Mouse (Mus musculus): ENCODE results near the gene Shisa9. TPM values are rescaled to one million over a fixed set of nuclear protein-coding genes. Genes with fewer than 3 reads are reported as not detected.

The Shisa9 gene
- polyA plus RNA-seq, 1 experiment from 2014 or later: 0.83 TPM

- peaks cover 59% of the 10 kb centered on the region for H3K27me3 ChIP-seq (ENCODE audit: control insufficient read depth, insufficient read depth, low read length)
- H3K36me3 ChIP-seq (ENCODE audit: control insufficient read depth, insufficient read depth, low read length): no peaks in the 10 kb centered on the region
- H3K4me3 ChIP-seq (replicated peaks; ENCODE audit: low read length): peak overlapping the region; percentile 47
- H3K27ac ChIP-seq (ENCODE audit: low read length): no peak overlapping the region
- 1% methylated on average over 25 of the region's 25 CpGs for WGBS
- H3K9ac ChIP-seq (ENCODE audit: low read length): no peak overlapping the region
- no peaks in the 10 kb centered on the region for H3K9me3 ChIP-seq (replicated peaks; ENCODE audit: control insufficient read depth, low read length)
- 0 out of 2 replicates have a peak, but pooled peaks cover 6% of the 10 kb centered on the region for H3K4me1 ChIP-seq (ENCODE audit: control insufficient read depth, insufficient read depth, low read length)
- ATAC-seq (ENCODE audit: insufficient read depth, low FRiP score): no peak
- H3K4me2 ChIP-seq (ENCODE audit: low read depth, low read length): peak overlapping the region; percentile 81
Observed at GRCm38 (mm10) chr16:11983106-11983615, 752 bp upstream of the Shisa9 start.

- H3K27ac ChIP-seq (ENCODE audit: low read length): no peak overlapping the region
- WGBS: under 1% methylated on average over 68 of the region's 76 CpGs
Observed at GRCm38 (mm10) chr16:11984271-11984791, 418 bp downstream of the Shisa9 start.

GRCm38 (mm10) chr16:11987056-11987455 lies 3.1 kb downstream of the Shisa9 start:
- WGBS: 72% methylated on average over 4 of the region's 4 CpGs
- 0 out of 2 replicates have a peak, but pooled peaks cover 6% of the 10 kb centered on the region for H3K4me1 ChIP-seq (ENCODE audit: control insufficient read depth, insufficient read depth, low read length)
- no peaks in the 10 kb centered on the region for H3K36me3 ChIP-seq (ENCODE audit: control insufficient read depth, insufficient read depth, low read length)
- H3K9ac ChIP-seq (ENCODE audit: low read length): no peak overlapping the region
- no peak for ATAC-seq (ENCODE audit: insufficient read depth, low FRiP score)
- no peaks in the 10 kb centered on the region for H3K9me3 ChIP-seq (replicated peaks; ENCODE audit: control insufficient read depth, low read length)
- H3K4me3 ChIP-seq (replicated peaks; ENCODE audit: low read length): no peak overlapping the region
- H3K4me2 ChIP-seq (ENCODE audit: low read depth, low read length): no peak overlapping the region
- H3K27me3 ChIP-seq (ENCODE audit: control insufficient read depth, insufficient read depth, low read length): peaks cover 48% of the 10 kb centered on the region
- no peak overlapping the region for H3K27ac ChIP-seq (ENCODE audit: low read length)

More at GRCm38 (mm10) chr16:11984271-11984791, 418 bp downstream of the Shisa9 start:
- H3K4me1 ChIP-seq (ENCODE audit: control insufficient read depth, insufficient read depth, low read length): 0 out of 2 replicates have a peak, but pooled peaks cover 6% of the 10 kb centered on the region
- peak overlapping the region; percentile 32 for H3K9ac ChIP-seq (ENCODE audit: low read length)
- no peaks in the 10 kb centered on the region for H3K9me3 ChIP-seq (replicated peaks; ENCODE audit: control insufficient read depth, low read length)
- peak; percentile 59; the same call in 1 of the 2 replicates for ATAC-seq (ENCODE audit: insufficient read depth, low FRiP score)
- H3K4me2 ChIP-seq (ENCODE audit: low read depth, low read length): peak overlapping the region; percentile 81
- peak overlapping the region; percentile 47 for H3K4me3 ChIP-seq (replicated peaks; ENCODE audit: low read length)
- H3K36me3 ChIP-seq (ENCODE audit: control insufficient read depth, insufficient read depth, low read length): no peaks in the 10 kb centered on the region
- H3K27me3 ChIP-seq (ENCODE audit: control insufficient read depth, insufficient read depth, low read length): peaks cover 59% of the 10 kb centered on the region

DNA sequence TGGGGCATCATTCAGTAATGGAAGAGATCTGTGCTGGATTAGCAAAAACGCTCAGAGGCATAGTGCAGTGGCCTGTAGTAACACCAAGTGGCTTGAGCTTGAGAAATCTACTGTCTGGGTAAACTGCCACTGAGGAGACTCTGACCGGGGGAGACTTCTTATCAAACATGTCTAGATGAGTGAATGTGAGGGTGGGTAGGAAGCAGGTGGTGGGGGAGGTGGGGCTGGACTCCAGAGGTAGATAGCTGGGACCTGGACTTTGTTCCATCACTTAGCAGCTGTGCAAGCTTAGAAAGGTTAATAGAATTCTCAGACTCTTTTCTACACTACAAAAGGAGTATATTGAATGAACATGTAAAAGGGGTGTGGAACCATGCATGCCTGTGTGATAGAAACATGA lies 21.3 kb downstream of the Shisa9 start:
- no peaks in the 10 kb centered on the region for H3K9me3 ChIP-seq (replicated peaks; ENCODE audit: control insufficient read depth, low read length)
- no peaks in the 10 kb centered on the region for H3K36me3 ChIP-seq (ENCODE audit: control insufficient read depth, insufficient read depth, low read length)
- H3K4me2 ChIP-seq (ENCODE audit: low read depth, low read length): no peak overlapping the region
- no peaks in the 10 kb centered on the region for H3K4me1 ChIP-seq (ENCODE audit: control insufficient read depth, insufficient read depth, low read length)
- no peak overlapping the region for H3K27ac ChIP-seq (ENCODE audit: low read length)
- 53% methylated on average over 2 of the region's 2 CpGs for WGBS
- peak; percentile 25; the same call in 1 of the 2 replicates for ATAC-seq (ENCODE audit: insufficient read depth, low FRiP score)
- H3K27me3 ChIP-seq (ENCODE audit: control insufficient read depth, insufficient read depth, low read length): no peaks in the 10 kb centered on the region
- H3K9ac ChIP-seq (ENCODE audit: low read length): no peak overlapping the region
- no peak overlapping the region for H3K4me3 ChIP-seq (replicated peaks; ENCODE audit: low read length)

DNA sequence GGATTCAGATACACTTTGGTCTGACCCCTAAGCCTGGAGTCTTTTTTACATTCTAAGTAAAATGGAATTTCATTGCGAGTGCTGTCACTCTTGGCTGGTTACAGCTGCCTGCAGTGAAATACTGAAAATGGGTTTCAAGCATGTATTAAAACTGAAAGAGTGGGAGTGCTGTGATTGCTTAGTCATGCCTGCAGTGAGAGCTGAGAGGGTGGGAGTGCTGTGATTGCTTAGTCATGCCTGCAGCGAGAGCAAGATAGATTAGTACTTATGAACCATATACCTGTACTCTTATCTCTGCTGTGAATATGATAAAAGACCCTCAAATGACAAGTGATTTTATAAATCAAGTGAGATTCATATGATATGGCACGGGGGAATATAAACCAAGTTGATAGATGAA lies 26.2 kb downstream of the Shisa9 start:
- Histone ChIP-seq H3K4me1 (ENCODE audit: control insufficient read depth, insufficient read depth, low read length) (no peaks in the 10 kb centered on the region), H3K27ac (ENCODE audit: low read length) (no peak overlapping the region), H3K4me3 (replicated peaks; ENCODE audit: low read length) (no peak overlapping the region), H3K4me2 (ENCODE audit: low read depth, low read length) (no peak overlapping the region), H3K27me3 (ENCODE audit: control insufficient read depth, insufficient read depth, low read length) (no peaks in the 10 kb centered on the region), H3K9ac (ENCODE audit: low read length) (no peak overlapping the region), H3K36me3 (ENCODE audit: control insufficient read depth, insufficient read depth, low read length) (no peaks in the 10 kb centered on the region), H3K9me3 (replicated peaks; ENCODE audit: control insufficient read depth, low read length) (no peaks in the 10 kb centered on the region)
- 82% methylated on average over 3 of the region's 3 CpGs for WGBS
- ATAC-seq (ENCODE audit: insufficient read depth, low FRiP score): no peak

GRCm38 (mm10) chr16:12012747-12013146 lies 28.8 kb downstream of the Shisa9 start:
- Histone ChIP-seq H3K27me3 (ENCODE audit: control insufficient read depth, insufficient read depth, low read length) (no peaks in the 10 kb centered on the region), H3K4me1 (ENCODE audit: control insufficient read depth, insufficient read depth, low read length) (no peaks in the 10 kb centered on the region), H3K27ac (ENCODE audit: low read length) (no peak overlapping the region), H3K4me3 (replicated peaks; ENCODE audit: low read length) (no peak overlapping the region), H3K9ac (ENCODE audit: low read length) (no peak overlapping the region), H3K4me2 (ENCODE audit: low read depth, low read length) (no peak overlapping the region), H3K36me3 (ENCODE audit: control insufficient read depth, insufficient read depth, low read length) (no peaks in the 10 kb centered on the region), H3K9me3 (replicated peaks; ENCODE audit: control insufficient read depth, low read length) (no peaks in the 10 kb centered on the region)
- WGBS: 54% methylated on average over 2 of the region's 2 CpGs
- no peak for ATAC-seq (ENCODE audit: insufficient read depth, low FRiP score)

- Histone ChIP-seq H3K36me3 (ENCODE audit: control insufficient read depth, insufficient read depth, low read length) (no peaks in the 10 kb centered on the region), H3K4me1 (ENCODE audit: control insufficient read depth, insufficient read depth, low read length) (no peaks in the 10 kb centered on the region), H3K4me2 (ENCODE audit: low read depth, low read length) (no peak overlapping the region), H3K9ac (ENCODE audit: low read length) (no peak overlapping the region), H3K27ac (ENCODE audit: low read length) (no peak overlapping the region), H3K4me3 (replicated peaks; ENCODE audit: low read length) (no peak overlapping the region), H3K27me3 (ENCODE audit: control insufficient read depth, insufficient read depth, low read length) (no peaks in the 10 kb centered on the region), H3K9me3 (replicated peaks; ENCODE audit: control insufficient read depth, low read length) (no peaks in the 10 kb centered on the region)
- WGBS: 55% methylated on average over 4 of the region's 4 CpGs
- no peak for ATAC-seq (ENCODE audit: insufficient read depth, low FRiP score)
Observed at GRCm38 (mm10) chr16:12014523-12014922, 30.6 kb downstream of the Shisa9 start.

DNA sequence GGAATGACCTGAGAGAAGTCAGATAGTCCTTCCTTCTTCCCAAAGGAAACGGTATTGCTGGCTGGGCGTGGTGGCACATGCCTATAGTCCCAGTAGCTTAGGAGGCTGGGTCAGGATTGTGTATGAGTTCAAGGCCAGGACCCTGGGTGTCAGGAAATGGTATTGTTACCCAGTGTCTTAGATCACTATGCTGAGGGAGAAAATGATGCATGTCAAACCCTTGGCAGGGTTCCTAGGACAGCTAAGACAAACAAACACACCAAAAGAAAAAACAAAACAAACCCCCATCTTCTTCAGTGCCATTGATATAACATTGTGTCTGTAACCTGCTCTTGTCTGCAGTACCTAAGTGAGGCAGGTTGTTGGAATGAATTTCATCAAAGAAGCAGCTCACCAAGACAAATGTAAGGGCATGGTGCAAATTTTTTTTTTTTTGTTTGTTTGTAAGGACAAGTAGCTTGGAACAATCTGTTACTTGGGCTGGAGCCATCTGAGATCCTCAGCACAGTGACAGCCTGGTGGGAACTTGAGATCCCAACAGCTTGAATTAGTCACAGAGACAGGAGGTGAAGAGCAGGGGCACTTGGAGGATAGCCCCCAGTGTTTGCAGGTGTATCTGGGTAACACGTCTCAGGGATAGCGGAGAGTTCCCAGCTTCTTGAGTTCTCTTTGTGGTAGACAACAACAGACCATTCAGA lies 34.2 kb downstream of the Shisa9 start:
- H3K27ac ChIP-seq (ENCODE audit: low read length): no peak overlapping the region
- H3K4me2 ChIP-seq (ENCODE audit: low read depth, low read length): no peak overlapping the region
- no peak overlapping the region for H3K9ac ChIP-seq (ENCODE audit: low read length)
- no peaks in the 10 kb centered on the region for H3K27me3 ChIP-seq (ENCODE audit: control insufficient read depth, insufficient read depth, low read length)
- 65% methylated on average over 4 of the region's 4 CpGs for WGBS
- H3K4me3 ChIP-seq (replicated peaks; ENCODE audit: low read length): no peak overlapping the region
- H3K4me1 ChIP-seq (ENCODE audit: control insufficient read depth, insufficient read depth, low read length): no peaks in the 10 kb centered on the region
- H3K36me3 ChIP-seq (ENCODE audit: control insufficient read depth, insufficient read depth, low read length): no peaks in the 10 kb centered on the region
- ATAC-seq (ENCODE audit: insufficient read depth, low FRiP score): no peak
- no peaks in the 10 kb centered on the region for H3K9me3 ChIP-seq (replicated peaks; ENCODE audit: control insufficient read depth, low read length)

DNA sequence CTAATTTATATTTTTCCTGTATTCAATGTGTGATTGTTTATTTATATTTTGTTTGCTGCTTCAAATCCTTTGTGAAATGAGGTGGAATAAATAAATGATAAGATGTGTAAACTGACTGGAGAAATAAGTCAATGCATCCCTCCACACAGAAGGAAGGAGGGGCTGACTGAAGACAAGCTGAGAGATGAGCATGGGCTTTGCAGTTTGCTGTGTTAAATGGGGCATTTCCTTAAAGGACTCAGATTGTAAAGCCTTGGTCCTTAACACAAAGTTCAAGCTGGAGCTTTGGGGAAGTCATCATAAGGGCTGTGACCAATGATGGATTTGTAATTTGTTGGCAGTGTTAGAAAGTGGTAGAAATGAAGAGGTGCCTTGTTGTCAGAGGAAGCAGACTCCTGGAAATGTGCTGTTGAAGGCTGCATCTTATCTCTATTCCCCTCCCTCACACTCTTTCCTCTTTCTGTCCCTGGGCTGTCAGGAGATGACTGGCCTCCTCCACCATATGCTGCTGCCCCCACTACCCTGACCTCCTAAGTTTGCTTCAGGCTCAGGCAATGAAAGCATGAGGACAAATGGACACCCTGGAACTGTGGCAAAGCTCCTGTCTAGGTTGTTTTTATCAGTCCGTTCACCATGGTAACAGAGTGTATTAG lies 36.3 kb downstream of the Shisa9 start:
- Histone ChIP-seq H3K27ac (ENCODE audit: low read length) (no peak overlapping the region), H3K4me3 (replicated peaks; ENCODE audit: low read length) (no peak overlapping the region), H3K9ac (ENCODE audit: low read length) (no peak overlapping the region), H3K4me2 (ENCODE audit: low read depth, low read length) (no peak overlapping the region), H3K36me3 (ENCODE audit: control insufficient read depth, insufficient read depth, low read length) (no peaks in the 10 kb centered on the region), H3K4me1 (ENCODE audit: control insufficient read depth, insufficient read depth, low read length) (no peaks in the 10 kb centered on the region), H3K27me3 (ENCODE audit: control insufficient read depth, insufficient read depth, low read length) (no peaks in the 10 kb centered on the region), H3K9me3 (replicated peaks; ENCODE audit: control insufficient read depth, low read length) (no peaks in the 10 kb centered on the region)
- WGBS: 75% methylated on average over 1 of the region's 1 CpGs
- ATAC-seq (ENCODE audit: insufficient read depth, low FRiP score): no peak

All from stomach, embryonic 16.5 days (tissue).